In the genomic region with DNA sequence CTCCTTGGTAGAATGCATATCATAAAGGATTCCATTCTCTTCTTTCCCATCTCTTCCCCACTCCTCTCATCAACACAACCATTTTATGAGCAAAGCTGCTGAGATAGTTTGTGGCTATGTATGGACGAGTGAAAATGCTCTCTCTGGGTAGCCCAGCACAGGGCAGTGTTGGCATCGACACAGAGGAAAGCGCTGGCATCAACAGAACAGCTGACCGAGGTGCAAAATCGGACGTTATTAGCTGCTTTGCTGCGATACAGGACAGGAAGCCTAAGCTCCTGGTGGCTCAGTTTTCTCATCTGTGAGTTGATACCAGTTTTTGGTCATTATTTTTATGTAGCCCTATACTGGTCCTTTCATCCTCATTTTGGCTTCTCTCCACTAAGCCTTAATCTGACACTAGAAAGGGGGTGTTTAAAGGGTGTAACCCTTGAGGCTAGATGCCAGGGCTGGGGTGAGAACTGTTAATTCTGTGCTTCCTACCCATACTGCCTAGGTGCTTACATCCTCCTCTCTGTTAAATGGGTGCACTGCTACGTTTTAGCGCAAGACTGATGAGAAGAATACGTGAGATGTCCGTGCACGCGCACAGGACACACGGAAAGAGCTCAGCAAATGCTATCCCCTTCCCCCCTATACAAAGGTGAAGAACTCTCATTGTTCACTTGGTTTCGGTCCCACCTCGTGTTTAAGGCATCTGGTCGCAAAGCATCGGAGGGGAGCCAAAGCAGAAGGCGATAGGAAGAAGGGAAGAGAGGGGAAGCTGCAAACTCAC, we compare ENCODE assay signal across 1 mouse cellular context.
TF ChIP-seq lines count a peak whose summit lies in the region.

No protein-coding gene starts in this region.

TF ChIP-seq in CH12.LX, 34 proteins besides CTCF, POLR2A, EP300 and RAD21 (continued from another document):
- TF ChIP-seq JUND (conservative IDR thresholded peaks at IDR 0.05; ENCODE audit: low read depth, low read length) (no peak), RCOR1 (conservative IDR thresholded peaks at IDR 0.05; ENCODE audit: low read depth, low read length) (no peak), MAFK (IDR thresholded peaks at IDR 0.05; ENCODE audit: insufficient replicate concordance, low read length) (no peak), IRF4 (IDR thresholded peaks at IDR 0.05; ENCODE audit: low read depth, low read length) (no peak), USF2 (conservative IDR thresholded peaks at IDR 0.05; ENCODE audit: low read depth, low read length) (no peak), SMC3 (IDR thresholded peaks at IDR 0.05; ENCODE audit: low read depth, low read length) (no peak)
